Mouse (Mus musculus): ENCODE results near the gene Ankrd52.

Ankrd52 gene

GRCm38 (mm10) chr10:128377222-128377939 is 466 bp downstream of the Ankrd52 start:
- CTCF ChIA-PET: interaction anchor here (0.6 to 2.6 kb wide), 13 partner anchors 9 to 937 kb away, joined by 3 to 11 read pairs (median 6); partner anchors contain the start of genes Nabp2 (in 2 of the 4), Rnf41 (in 2 of the 4), Coq10a (in 1 of the 4) and Esyt1 (in 1 of the 4)

GRCm38 (mm10) chr10:128377940-128378448 is 1.1 kb downstream of the Ankrd52 start:
- ChIA-PET POLR2A (interaction anchor here in 3 of 4 experiments (0.7 to 5.7 kb wide), 20 partner anchors 8 to 188 kb away, joined by 3 to 43 read pairs (median 6); partner anchors contain the start of genes Cnpy2 (in 2 of the 3), Nabp2 (in 2 of the 3), Rnf41 (in 2 of the 3) and Coq10a (in 1 of the 3)), CTCF (interaction anchor here in 3 of 4 experiments (0.7 to 2.6 kb wide), 7 partner anchors 9 to 235 kb away, joined by 3 to 11 read pairs (median 7); partner anchors contain the start of genes Coq10a (in 1 of the 3), Nabp2 (in 1 of the 3) and Rnf41 (in 1 of the 3))

More at GRCm38 (mm10) chr10:128377222-128377939, 466 bp downstream of the Ankrd52 start:
- POLR2A ChIA-PET: interaction anchor here in 3 of 4 experiments (0.5 to 5.7 kb wide), 40 partner anchors 8 to 370 kb away, joined by 3 to 43 read pairs (median 4); partner anchors contain the start of genes Cnpy2 (in 3 of the 3), Myl6 (in 3 of the 3), Nabp2 (in 3 of the 3) and Rnf41 (in 3 of the 3)

- ChIA-PET CTCF (interaction anchor here in 1 of 4 experiments (1.2 to 2.6 kb wide), 3 partner anchors 10 to 62 kb away, joined by 3 to 11 read pairs (median 5); partner anchors contain the start of gene Coq10a), POLR2A (interaction anchor here in 3 of 4 experiments (0.6 to 5.7 kb wide), 14 partner anchors 8 to 187 kb away, joined by 3 to 43 read pairs (median 6); partner anchors contain the start of genes Cnpy2 (in 2 of the 3), Nabp2 (in 2 of the 3), Rnf41 (in 2 of the 3) and Myl6 (in 1 of the 3))
Measured at GRCm38 (mm10) chr10:128378462-128378861, 1.5 kb downstream of the Ankrd52 start.

- POLR2A ChIA-PET: interaction anchor here in 2 of 4 experiments (0.9 to 3.0 kb wide), 5 partner anchors 9 to 187 kb away, joined by 3 to 10 read pairs (median 3); partner anchors contain the start of gene Pa2g4 (in 1 of the 2)
- CTCF ChIA-PET: interaction anchor here in 1 of 4 experiments (1.2 kb wide), 1 partner anchor 21 kb away, joined by 3 read pairs; no protein-coding TSS in a partner anchor
Measured at GRCm38 (mm10) chr10:128379260-128379659, 2.3 kb downstream of the Ankrd52 start.

- ChIA-PET POLR2A (interaction anchor here in 3 of 4 experiments (0.6 to 3.0 kb wide), 19 partner anchors 10 to 350 kb away, joined by 3 to 10 read pairs (median 3); partner anchors contain the start of genes Nabp2 (in 2 of the 3), Rnf41 (in 2 of the 3), Coq10a (in 1 of the 3) and Cs (in 1 of the 3)), CTCF (interaction anchor here in 2 of 4 experiments (0.5 to 0.8 kb wide), 6 partner anchors 8 to 146 kb away, joined by 3 to 4 read pairs (median 3); partner anchors contain the start of genes Nabp2 (in 1 of the 2) and Rnf41 (in 1 of the 2))
Measured at GRCm38 (mm10) chr10:128380565-128380964, 3.6 kb downstream of the Ankrd52 start.

- CTCF ChIA-PET: interaction anchor here in 2 of 4 experiments (0.8 to 2.5 kb wide), 4 partner anchors 9 to 170 kb away, joined by 3 to 9 read pairs (median 4); no protein-coding TSS in a partner anchor
Measured at GRCm38 (mm10) chr10:128382482-128382881, 5.6 kb downstream of the Ankrd52 start.

GRCm38 (mm10) chr10:128385902-128386301 is 9.0 kb downstream of the Ankrd52 start:
- ChIA-PET POLR2A (interaction anchor here in 2 of 4 experiments (0.7 to 2.6 kb wide), 9 partner anchors 10 to 279 kb away, joined by 3 to 6 read pairs (median 4); partner anchors contain the start of genes Ankrd52 (in 1 of the 2) and Coq10a (in 1 of the 2)), CTCF (interaction anchor here in 2 of 4 experiments (0.5 to 1.0 kb wide), 2 partner anchors 10 to 54 kb away, joined by 3 to 4 read pairs; no protein-coding TSS in a partner anchor)

More at GRCm38 (mm10) chr10:128382482-128382881, 5.6 kb downstream of the Ankrd52 start:
- POLR2A ChIA-PET: interaction anchor here in 2 of 4 experiments (0.7 to 2.0 kb wide), 10 partner anchors 11 to 202 kb away, joined by 3 to 7 read pairs (median 3); partner anchors contain the start of genes Cnpy2 (in 1 of the 2), Coq10a (in 1 of the 2), Nabp2 (in 1 of the 2) and Rnf41 (in 1 of the 2)

GRCm38 (mm10) chr10:128388941-128389340 is 12.0 kb downstream of the Ankrd52 start:
- ChIA-PET CTCF (no interaction called here), POLR2A (no interaction called here)

GRCm38 (mm10) chr10:128389570-128389969 is 12.7 kb downstream of the Ankrd52 start:
- ChIA-PET CTCF (no interaction called here), POLR2A (interaction anchor here (0.8 to 1.6 kb wide), 5 partner anchors 10 to 51 kb away, joined by 3 to 4 read pairs (median 3); partner anchors contain the start of genes Ankrd52 (in 1 of the 4) and Slc39a5 (in 1 of the 4))

- CTCF ChIA-PET: no interaction called here
- POLR2A ChIA-PET: interaction anchor here (0.8 to 1.6 kb wide), 7 partner anchors 9 to 109 kb away, joined by 3 to 4 read pairs (median 3); partner anchors contain the start of genes Ankrd52 (in 2 of the 4) and Slc39a5 (in 1 of the 4)
Measured at GRCm38 (mm10) chr10:128390366-128390765, 13.5 kb downstream of the Ankrd52 start.

GRCm38 (mm10) chr10:128391850-128392249 is 14.9 kb downstream of the Ankrd52 start:
- CTCF ChIA-PET: no interaction called here

GRCm38 (mm10) chr10:128396017-128396673 is 19.2 kb downstream of the Ankrd52 start:
- CTCF ChIA-PET: interaction anchor here in 1 of 4 experiments (0.9 kb wide), 1 partner anchor 21 kb away, joined by 3 read pairs; no protein-coding TSS in a partner anchor
- POLR2A ChIA-PET: interaction anchor here in 3 of 4 experiments (0.6 to 3.1 kb wide), 15 partner anchors 10 to 811 kb away, joined by 3 to 9 read pairs (median 4); partner anchors contain the start of genes Nabp2 (in 2 of the 3), Rnf41 (in 2 of the 3), Ankrd52 (in 1 of the 3) and Cnpy2 (in 1 of the 3)

More at GRCm38 (mm10) chr10:128391850-128392249, 14.9 kb downstream of the Ankrd52 start:
- POLR2A ChIA-PET: no interaction called here

GRCm38 (mm10) chr10:128396716-128397264 is 19.9 kb downstream of the Ankrd52 start:
- ChIA-PET CTCF (interaction anchor here in 1 of 4 experiments (0.5 to 0.6 kb wide), 2 partner anchors 44 to 180 kb away, joined by 3 to 4 read pairs; no protein-coding TSS in a partner anchor), POLR2A (interaction anchor here in 3 of 4 experiments (0.6 to 1.6 kb wide), 13 partner anchors 11 to 187 kb away, joined by 3 to 7 read pairs (median 4); partner anchors contain the start of genes Ankrd52 (in 1 of the 3), Cnpy2 (in 1 of the 3), Coq10a (in 1 of the 3) and Myl6 (in 1 of the 3))

- POLR2A ChIA-PET: interaction anchor here in 2 of 4 experiments (1.2 to 1.6 kb wide), 5 partner anchors 14 to 149 kb away, joined by 3 to 7 read pairs (median 5); partner anchors contain the start of genes Coq10a (in 1 of the 2), Myl6b (in 1 of the 2), Nabp2 (in 1 of the 2) and Rnf41 (in 1 of the 2)
- CTCF ChIA-PET: interaction anchor here in 2 of 4 experiments (0.5 to 1.1 kb wide), 3 partner anchors 14 to 180 kb away, joined by 3 to 4 read pairs (median 3); no protein-coding TSS in a partner anchor
Measured at GRCm38 (mm10) chr10:128397466-128397865, 20.6 kb downstream of the Ankrd52 start.

- CTCF ChIA-PET: interaction anchor here in 3 of 4 experiments (0.7 to 1.0 kb wide), 6 partner anchors 22 to 118 kb away, joined by 3 read pairs; no protein-coding TSS in a partner anchor
- POLR2A ChIA-PET: interaction anchor here in 3 of 4 experiments (0.5 to 2.4 kb wide), 26 partner anchors 10 to 311 kb away, joined by 3 to 15 read pairs (median 4); partner anchors contain the start of genes Nabp2 (in 3 of the 3), Rnf41 (in 3 of the 3), Ankrd52 (in 1 of the 3) and Baz2a (in 1 of the 3)
Measured at GRCm38 (mm10) chr10:128400338-128400737, 23.4 kb downstream of the Ankrd52 start.

- ChIA-PET POLR2A (interaction anchor here in 3 of 4 experiments (0.6 to 2.4 kb wide), 12 partner anchors 10 to 183 kb away, joined by 3 to 15 read pairs (median 5); partner anchors contain the start of genes Nabp2 (in 2 of the 3), Rnf41 (in 2 of the 3), Coq10a (in 1 of the 3) and Zc3h10 (in 1 of the 3)), CTCF (interaction anchor here in 2 of 4 experiments (0.5 to 1.0 kb wide), 3 partner anchors 10 to 88 kb away, joined by 3 read pairs; partner anchors contain the start of genes Nabp2 (in 1 of the 2) and Rnf41 (in 1 of the 2))
Measured at GRCm38 (mm10) chr10:128401056-128401455, 24.1 kb downstream of the Ankrd52 start, which contains the start of gene Slc39a5. Slc39a5 (minus strand) TSS chr10:128401229.
